Mouse (Mus musculus) midbrain, embryonic 16.5 days (tissue): ENCODE measurements around the gene Col10a1. TPM values are rescaled to one million over a fixed set of nuclear protein-coding genes. Genes with fewer than 3 reads are reported as not detected.
"Not testable (repeated sequence)": the region's sequence is repeated elsewhere in the genome, so short reads cannot be mapped to it uniquely, and the experiment has no call there.

Experiments
- ATAC-seq: fragments of 200-750 bp; cut with Nextera tagmentation; 2 replicates; pipeline ENCODE4 v1.8.0; 2017; ENCODE audit warnings: moderate TSS enrichment
- H3K27ac ChIP-seq: fragments of 300-500 bp; sonication (generic); 2 replicates; pipeline ENCODE4 v1.5.1; 2014; ENCODE audit warnings: mild to moderate bottlenecking, low read length, mixed read lengths
- H3K27me3 ChIP-seq: fragments of 300-500 bp; sonication (generic); 2 replicates; pipeline ENCODE4 v1.6.1; 2014; ENCODE audit warnings: low read depth, low read length, mixed read lengths; ENCODE audit not compliant: control insufficient read depth, insufficient read depth
- H3K36me3 ChIP-seq: fragments of 300-500 bp; sonication (generic); 2 replicates; pipeline ENCODE4 v1.6.1; 2014; ENCODE audit warnings: mild to moderate bottlenecking, low read length, moderate library complexity, mixed read lengths; ENCODE audit not compliant: control insufficient read depth, insufficient read depth
- H3K4me1 ChIP-seq: fragments of 300-500 bp; sonication (generic); 2 replicates; pipeline ENCODE4 v1.6.1; 2014; ENCODE audit warnings: mild to moderate bottlenecking, low read length, mixed read lengths; ENCODE audit not compliant: control insufficient read depth, insufficient read depth
- H3K4me2 ChIP-seq: fragments of 300-500 bp; sonication (generic); 2 replicates; pipeline ENCODE4 v1.6.1; 2014; ENCODE audit warnings: mild to moderate bottlenecking, low read length, mixed read lengths
- H3K4me3 ChIP-seq: fragments of 300-500 bp; sonication (generic); 2 replicates; pipeline ENCODE4 v1.5.1; 2014; ENCODE audit warnings: low read depth, mild to moderate bottlenecking, low read length, moderate library complexity, mixed read lengths
- H3K9ac ChIP-seq: fragments of 300-500 bp; sonication (generic); 2 replicates; pipeline ENCODE4 v1.6.1; 2014; ENCODE audit warnings: low read depth, low read length, mixed read lengths
- H3K9me3 ChIP-seq: fragments of 300-500 bp; sonication (generic); replicated peaks from 2 replicates; pipeline ENCODE4 v1.6.1; 2014; ENCODE audit warnings: mild to moderate bottlenecking, low read length, mixed read lengths; ENCODE audit not compliant: control insufficient read depth, poor library complexity, severe bottlenecking
- WGBS: fragments of 180-500 bp; shearing (Covaris S2); extraction: QIAGEN DNeasy Blood & Tissue Kit; methylation state at CpG from one replicate; pipeline ENCODE4 v1.1.7; 2014; 5-methylcytosine and 5-hydroxymethylcytosine counted together
- polyA plus RNA-seq: library from polyadenylated mRNA; unstranded; fragments of >200 nt; fragmentation: Nextera tagmentation; extraction: Ambion mirVana; gene quantifications from 2 replicates; pipeline ENCODE4 v1.2.1, GENCODE M21; 2015

Gene Col10a1
- polyA plus RNA-seq, 1 experiment from 2014 or later: 0.46 TPM

DNA sequence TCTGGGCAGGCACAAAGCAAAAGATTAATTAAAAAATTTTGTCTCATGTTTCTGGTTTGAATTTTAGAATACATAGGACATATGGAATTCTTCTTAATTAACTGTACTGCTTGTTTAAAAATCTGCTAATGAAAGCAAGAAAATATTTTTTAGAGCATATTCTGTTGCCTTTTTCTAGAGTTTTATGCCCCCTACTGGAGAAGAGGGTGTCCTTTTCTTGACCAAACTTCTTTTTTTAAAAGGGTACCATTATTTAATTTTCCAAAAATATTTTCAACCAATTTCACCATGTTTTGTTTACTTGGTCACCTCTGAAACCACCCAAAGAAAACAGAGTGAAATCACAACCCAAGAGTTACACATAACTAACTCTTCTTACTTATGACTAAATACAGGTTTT lies 9.5 kb downstream of the Col10a1 start:
- Histone ChIP-seq H3K4me3 (no peak overlapping the region), H3K27ac (no peak overlapping the region), H3K9ac (no peak overlapping the region), H3K27me3 (no peaks in the 10 kb centered on the region), H3K4me2 (no peak overlapping the region), H3K9me3 (no peaks in the 10 kb centered on the region), H3K36me3 (no peaks in the 10 kb centered on the region), H3K4me1 (no peaks in the 10 kb centered on the region)
- no peak for ATAC-seq

DNA sequence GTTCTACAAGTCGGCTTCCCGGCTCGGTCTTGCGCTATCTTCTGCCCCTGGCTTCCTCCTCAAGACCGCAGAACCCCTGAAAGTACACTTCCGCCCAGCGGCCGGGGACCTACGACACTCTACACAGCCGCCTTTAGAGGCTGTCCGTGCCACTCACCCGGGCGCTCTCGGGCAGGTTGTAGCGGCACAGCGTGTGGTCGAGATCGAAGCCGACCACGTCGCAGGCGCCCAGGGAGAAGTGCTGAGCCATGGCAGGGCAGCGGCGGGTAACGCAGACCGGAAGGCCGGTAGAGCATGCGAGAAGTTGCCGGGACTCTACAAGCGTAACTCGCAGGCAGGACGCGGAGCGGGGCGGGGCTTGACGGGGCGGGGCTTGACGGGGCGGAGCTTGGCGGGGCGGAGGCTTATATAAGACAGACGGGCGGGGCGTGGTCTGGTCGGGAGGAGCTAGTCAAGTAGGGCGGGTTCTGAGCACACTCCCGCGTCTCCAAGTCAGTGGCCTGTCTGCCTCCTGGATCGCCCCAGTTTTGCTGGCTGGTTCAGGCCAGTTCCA lies 28.5 kb downstream of the Col10a1 start, which contains the start of gene Nt5dc1:
Gene Nt5dc1 (minus strand): TSS at position 349 of the 553 bp plus-strand sequence.
- Histone ChIP-seq H3K4me2 (peak within 1 kb of the TSS; percentile 82), H3K27ac (peak within 1 kb of the TSS; percentile 58), H3K9me3 (no peaks in the 10 kb centered on the region), H3K4me3 (peak within 1 kb of the TSS; percentile 66), H3K4me1 (no peaks in the 10 kb centered on the region), H3K27me3 (no peaks in the 10 kb centered on the region), H3K9ac (peak within 1 kb of the TSS; percentile 69), H3K36me3 (no peaks in the 10 kb centered on the region)
- ATAC-seq: peak; percentile 98
- WGBS: under 1% methylated on average over 42 of the region's 49 CpGs

DNA sequence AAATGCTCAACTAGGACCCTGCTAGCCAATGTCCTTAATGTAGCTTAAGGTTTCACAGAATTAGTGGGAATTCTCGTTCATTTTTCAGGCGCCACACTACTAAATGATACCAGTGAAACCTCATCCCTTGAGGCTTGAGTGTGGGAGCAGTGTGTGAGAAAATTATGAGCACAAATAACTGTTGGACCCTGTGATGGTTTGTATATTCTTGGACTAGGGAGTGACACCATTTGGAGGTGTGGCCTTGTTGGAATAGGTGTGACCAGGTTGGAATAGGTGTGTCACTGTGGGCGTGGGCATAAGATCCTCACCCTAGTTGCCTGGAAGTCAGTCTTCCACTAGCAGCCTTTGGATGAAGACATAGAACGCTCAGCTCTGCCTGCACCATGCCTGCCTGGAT lies 29.0 kb downstream of the Col10a1 start:
- Histone ChIP-seq H3K4me3 (peak overlapping the region; percentile 66), H3K4me2 (peak overlapping the region; percentile 82), H3K9ac (peak overlapping the region; percentile 69)
- ATAC-seq, H3K27me3 ChIP-seq, H3K36me3 ChIP-seq, H3K27ac ChIP-seq, H3K9me3 ChIP-seq, H3K4me1 ChIP-seq: not testable (repeated sequence)
- WGBS: 82% methylated on average over 4 of the region's 4 CpGs

DNA sequence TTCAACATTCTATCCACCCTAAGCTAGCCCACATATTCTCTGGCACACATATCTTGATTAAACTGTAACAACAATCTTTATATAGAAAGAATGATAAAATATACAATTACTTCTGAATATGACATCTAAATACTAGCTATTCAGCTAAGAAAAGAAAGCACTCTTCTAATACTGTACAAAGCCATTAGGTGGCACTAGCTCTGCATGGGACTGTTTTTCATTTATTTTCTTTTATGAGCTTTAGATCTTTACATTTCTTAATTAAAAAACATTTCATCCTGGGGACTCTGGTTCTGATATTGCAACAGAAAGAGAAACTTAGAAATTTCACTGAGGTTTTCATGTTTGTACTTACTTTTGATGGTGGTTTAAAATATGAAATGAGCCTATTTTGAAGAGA lies 42.0 kb downstream of the Col10a1 start:
- no peak overlapping the region for H3K4me2 ChIP-seq
- H3K27me3 ChIP-seq: no peaks in the 10 kb centered on the region
- no peaks in the 10 kb centered on the region for H3K9me3 ChIP-seq
- H3K4me1 ChIP-seq: peaks cover 3% of the 10 kb centered on the region; the same call in 1 of the 2 replicates
- no peak overlapping the region for H3K27ac ChIP-seq
- H3K9ac ChIP-seq: no peak overlapping the region
- no peak for ATAC-seq
- no peak overlapping the region for H3K4me3 ChIP-seq
- H3K36me3 ChIP-seq: no peaks in the 10 kb centered on the region

DNA sequence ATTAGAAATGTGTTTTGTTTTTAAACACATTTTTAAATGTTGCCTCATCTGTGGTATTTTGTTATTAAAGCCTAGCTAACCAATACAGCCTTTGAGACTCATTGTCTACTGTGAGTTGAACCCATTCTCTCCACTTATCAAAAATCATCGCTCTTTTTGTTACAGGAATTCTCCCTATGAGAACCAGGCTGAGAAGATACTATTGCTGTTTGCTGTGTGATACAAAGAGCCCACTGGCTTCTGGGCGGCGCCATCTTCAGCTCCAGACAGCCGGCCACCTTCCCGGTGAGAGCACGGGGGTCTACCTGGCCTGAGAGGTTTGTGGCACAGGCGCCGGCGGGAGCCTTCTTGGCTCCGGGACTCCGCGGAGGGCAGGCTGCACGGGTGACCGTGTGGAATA lies 44.4 kb downstream of the Col10a1 start:
- not testable (repeated sequence) for H3K4me1 ChIP-seq, ATAC-seq, H3K27ac ChIP-seq, H3K27me3 ChIP-seq, H3K9me3 ChIP-seq, H3K36me3 ChIP-seq, H3K9ac ChIP-seq, H3K4me2 ChIP-seq, H3K4me3 ChIP-seq
- WGBS: 95% methylated on average over 6 of the region's 14 CpGs

Other genes with a start within 250 kb of the Col10a1 start
- 6.1 and 6.7 TPM in 2 replicates for gene Dse, start 182.3 kb upstream of the Col10a1 start, polyA plus RNA-seq
- gene Tspyl1, start 107.8 kb upstream of the Col10a1 start, polyA plus RNA-seq: 128 and 149 TPM in 2 replicates
- 406 and 423 TPM in 2 replicates for gene Tspyl4, start 92.5 kb upstream of the Col10a1 start, polyA plus RNA-seq
- 1.7 and 1.8 TPM in 2 replicates for gene Nt5dc1, start 28.6 kb downstream of the Col10a1 start, polyA plus RNA-seq
- gene Frk, start 93.4 kb downstream of the Col10a1 start, polyA plus RNA-seq: 0.33 and 0.47 TPM in 2 replicates